Mouse (Mus musculus) E14TG2a.4 (cell line): ENCODE results near the gene Nav3.

Experiments used
- CTCF ChIP-seq: conservative IDR thresholded peaks from 2 replicates; pipeline ENCODE4 v1.5.1; 2014; ENCODE audit warnings: low read length
- NANOG ChIP-seq: IDR thresholded peaks from 2 replicates; pipeline ENCODE4 v1.6.1; 2014; ENCODE audit warnings: borderline replicate concordance, low read length, mixed read lengths
- POU5F1 ChIP-seq: IDR thresholded peaks from 2 replicates; pipeline ENCODE4 v1.6.1; 2014; ENCODE audit warnings: low read length, borderline replicate concordance

DNA sequence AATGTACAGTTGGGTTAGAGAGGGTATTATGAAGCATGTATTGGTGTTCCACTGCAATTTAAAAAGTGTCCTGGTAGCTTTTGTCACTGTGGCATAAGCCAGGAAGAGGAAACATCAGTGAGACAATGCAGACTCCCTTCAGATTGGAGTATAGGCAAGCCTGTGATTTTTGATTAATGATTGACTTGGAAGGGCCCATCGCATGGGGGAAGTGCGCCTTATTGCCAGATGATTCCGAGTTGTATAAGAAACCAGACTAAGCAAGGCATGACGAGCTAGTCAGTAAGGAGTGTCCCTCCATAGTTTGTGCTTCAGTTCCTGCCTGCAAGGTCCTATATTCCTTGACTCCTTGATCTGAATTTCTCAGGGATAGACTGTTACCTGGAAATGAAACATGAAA is 608.4 kb downstream of the Nav3 start:
- no peak for TF ChIP-seq CTCF
- no peak for TF ChIP-seq POU5F1
- no peak for TF ChIP-seq NANOG
